Mouse (Mus musculus) lung, postnatal 0 days (tissue): ENCODE measurements around the gene Id3. TPM values are rescaled to one million over a fixed set of nuclear protein-coding genes. Genes with fewer than 3 reads are reported as not detected.
A peak's percentile ranks its signal among the peaks of the same experiment; 100 is the strongest.

Experiments
- ATAC-seq: fragments of 200-750 bp; cut with Nextera tagmentation; 2 replicates; pipeline ENCODE4 v1.8.0; 2017; ENCODE audit warnings: moderate library complexity
- DNase-seq: peaks from one replicate; pipeline ENCODE4 v3.0.0-alpha.2; 2016; ENCODE audit warnings: low spot score
- H3K27ac ChIP-seq: fragments of 300-500 bp; sonication (generic); 2 replicates; pipeline ENCODE4 v1.5.1; 2014; ENCODE audit warnings: antibody characterized with exemption, mild to moderate bottlenecking, low read length, mixed read lengths
- H3K27me3 ChIP-seq: fragments of 300-500 bp; sonication (generic); replicated peaks from 2 replicates; pipeline ENCODE4 v1.6.1; 2014; ENCODE audit warnings: low read length, mixed read lengths; ENCODE audit not compliant: insufficient read depth
- H3K36me3 ChIP-seq: fragments of 300-500 bp; sonication (generic); 2 replicates; pipeline ENCODE4 v1.6.1; 2014; ENCODE audit warnings: low read length, mixed read lengths; ENCODE audit not compliant: insufficient read depth
- H3K4me1 ChIP-seq: fragments of 300-500 bp; sonication (generic); 2 replicates; pipeline ENCODE4 v1.6.1; 2014; ENCODE audit warnings: antibody characterized with exemption, low read depth, low read length, mixed read lengths; ENCODE audit not compliant: insufficient read depth
- H3K4me2 ChIP-seq: fragments of 300-500 bp; sonication (generic); replicated peaks from 2 replicates; pipeline ENCODE4 v1.6.1; 2014; ENCODE audit warnings: low read depth, mild to moderate bottlenecking, low read length, moderate library complexity, mixed read lengths
- H3K4me3 ChIP-seq: fragments of 300-500 bp; sonication (generic); 2 replicates; pipeline ENCODE4 v1.5.1; 2014; ENCODE audit warnings: low read depth, low read length
- H3K9ac ChIP-seq: fragments of 300-500 bp; sonication (generic); replicated peaks from 2 replicates; pipeline ENCODE4 v1.6.1; 2014; ENCODE audit warnings: low read depth, mild to moderate bottlenecking
- H3K9me3 ChIP-seq: fragments of 300-500 bp; sonication (generic); 2 replicates; pipeline ENCODE4 v1.6.1; 2016; ENCODE audit warnings: low read length, mixed read lengths
- CTCF ChIP-seq: IDR thresholded peaks from 2 replicates; pipeline ENCODE4 v1.5.1; 2016; ENCODE audit warnings: antibody characterized with exemption, mild to moderate bottlenecking
- EP300 ChIP-seq: IDR thresholded peaks from 2 replicates; pipeline ENCODE4 v1.6.1; 2016; ENCODE audit warnings: antibody characterized with exemption, mild to moderate bottlenecking, control low read depth
- WGBS: fragments of 180-500 bp; shearing (Covaris S2); extraction: QIAGEN DNeasy Blood & Tissue Kit; methylation state at CpG from one replicate; pipeline ENCODE4 v1.1.7; 2014; 5-methylcytosine and 5-hydroxymethylcytosine counted together
- polyA plus RNA-seq: library from polyadenylated mRNA; unstranded; fragments of >200 nt; fragmentation: Nextera tagmentation; extraction: Ambion mirVana; gene quantifications from 2 replicates; pipeline ENCODE4 v1.2.1, GENCODE M21; 2015

The Id3 gene
- polyA plus RNA-seq, 1 experiment from 2014 or later = 477 TPM

GRCm38 (mm10) chr4:136174216-136175193 is 31.2 kb downstream of the Id3 start:
- TF ChIP-seq CTCF (no peak; the same call in 1 of the 2 replicates), EP300 (no peak)
- no peaks in the 10 kb centered on the region for H3K36me3 ChIP-seq
- H3K27ac ChIP-seq = peak overlapping the region; percentile 90; the same call in 1 of the 2 replicates
- no peaks in the 10 kb centered on the region for H3K9me3 ChIP-seq
- H3K9ac ChIP-seq = no peak overlapping the region
- DNase-seq (peak; percentile 69), ATAC-seq (no peak)
- no peak overlapping the region for H3K4me3 ChIP-seq
- peak overlapping the region; percentile 100 for H3K4me2 ChIP-seq
- WGBS = 55% methylated on average over 13 of the region's 13 CpGs
- peaks cover 53% of the 10 kb centered on the region for H3K4me1 ChIP-seq
- H3K27me3 ChIP-seq = no peaks in the 10 kb centered on the region

- Histone ChIP-seq H3K36me3 (no peaks in the 10 kb centered on the region), H3K27me3 (no peaks in the 10 kb centered on the region), H3K4me1 (peaks cover 53% of the 10 kb centered on the region), H3K9me3 (no peaks in the 10 kb centered on the region), H3K4me3 (no peak overlapping the region), H3K27ac (peak overlapping the region; percentile 90), H3K9ac (no peak overlapping the region), H3K4me2 (no peak overlapping the region)
- DNase-seq = no peak
- no peak for ATAC-seq
- WGBS = 59% methylated on average over 10 of the region's 10 CpGs
- TF ChIP-seq CTCF (no peak), EP300 (no peak)
Observed at GRCm38 (mm10) chr4:136176022-136176552, 32.8 kb downstream of the Id3 start.

DNA sequence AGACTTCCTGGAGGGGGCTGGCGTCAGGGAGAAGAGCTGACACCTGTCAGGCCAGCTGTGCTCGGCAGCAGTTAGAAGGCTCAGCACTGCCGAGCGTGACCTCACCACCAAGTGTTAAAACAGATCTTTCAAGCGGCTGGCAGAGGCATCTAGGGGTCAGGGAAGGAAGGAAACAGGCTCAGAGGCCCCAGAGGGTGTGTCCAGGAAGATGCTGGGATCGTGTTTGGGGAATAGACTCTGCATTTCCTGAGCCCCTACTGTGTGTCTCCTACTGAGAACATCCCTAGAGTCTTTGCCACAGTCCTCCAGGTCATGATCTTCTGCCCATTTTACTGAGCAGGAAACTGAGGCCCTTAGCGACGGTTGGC is 33.9 kb downstream of the Id3 start:
- Histone ChIP-seq H3K27me3 (no peaks in the 10 kb centered on the region), H3K9ac (no peak overlapping the region), H3K4me3 (no peak overlapping the region), H3K4me1 (peaks cover 56% of the 10 kb centered on the region), H3K4me2 (no peak overlapping the region), H3K36me3 (no peaks in the 10 kb centered on the region), H3K27ac (peak overlapping the region; percentile 90), H3K9me3 (no peaks in the 10 kb centered on the region)
- TF ChIP-seq CTCF = no peak
- TF ChIP-seq EP300 = no peak; the same call in 1 of the 2 replicates
- WGBS = 7% methylated on average over 8 of the region's 8 CpGs
- DNase-seq (peak; percentile 76), ATAC-seq (peak; percentile 1)

- H3K27me3 ChIP-seq = no peaks in the 10 kb centered on the region
Observed at GRCm38 (mm10) chr4:136177612-136178474, 34.5 kb downstream of the Id3 start.

GRCm38 (mm10) chr4:136178475-136178921 is 35.2 kb downstream of the Id3 start:
- no peak for TF ChIP-seq EP300
- no peak for TF ChIP-seq CTCF
- no peaks in the 10 kb centered on the region for H3K36me3 ChIP-seq
- peak overlapping the region; percentile 90 for H3K27ac ChIP-seq
- WGBS = 56% methylated on average over 12 of the region's 12 CpGs
- peak; percentile 46 for DNase-seq
- H3K27me3 ChIP-seq = no peaks in the 10 kb centered on the region
- H3K4me3 ChIP-seq = no peak overlapping the region
- no peak overlapping the region for H3K9ac ChIP-seq
- peaks cover 49% of the 10 kb centered on the region for H3K4me1 ChIP-seq
- no peak overlapping the region; the same call in 1 of the 2 replicates for H3K4me2 ChIP-seq
- no peaks in the 10 kb centered on the region for H3K9me3 ChIP-seq
- no peak for ATAC-seq

More at GRCm38 (mm10) chr4:136177612-136178474, 34.5 kb downstream of the Id3 start:
- Histone ChIP-seq H3K4me3 (no peak overlapping the region), H3K9ac (no peak overlapping the region), H3K27ac (peak overlapping the region; percentile 90), H3K4me2 (peak overlapping the region; percentile 3; the same call in 1 of the 2 replicates), H3K36me3 (no peaks in the 10 kb centered on the region), H3K9me3 (no peaks in the 10 kb centered on the region), H3K4me1 (peaks cover 55% of the 10 kb centered on the region)
- peak; percentile 87 for DNase-seq
- WGBS = 17% methylated on average over 11 of the region's 11 CpGs
- TF ChIP-seq EP300 (peak; percentile 84; the same call in 1 of the 2 replicates), CTCF (no peak)
- ATAC-seq = peak; percentile 52
